21 mouse cellular contexts compared by ENCODE assay signal in the genomic region with DNA sequence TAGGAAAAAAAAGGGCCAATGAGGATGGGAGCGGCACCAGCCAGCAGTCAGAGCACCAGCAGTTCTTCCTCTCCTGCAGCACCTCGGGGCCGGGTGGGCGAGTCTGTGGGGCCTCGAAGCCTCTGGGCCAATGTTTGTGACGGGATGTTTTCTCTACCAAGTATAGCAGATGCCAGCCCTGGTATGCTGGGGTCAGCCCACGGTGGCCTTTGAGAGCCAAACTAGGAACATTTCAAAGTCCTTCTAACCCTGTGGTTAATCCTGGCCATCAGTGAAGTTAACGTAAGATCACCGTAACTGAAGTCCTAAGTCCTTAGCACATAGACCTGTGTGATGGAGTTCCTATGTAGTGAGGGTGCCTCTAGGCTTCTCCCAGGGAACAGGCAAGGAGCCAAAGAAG. TPM values are rescaled to one million over a fixed set of nuclear protein-coding genes. Genes with fewer than 3 reads are reported as not detected.
"Had no signal": no experiment of that assay in that cellular context is flagged by ENCODE, and none has a peak within 500 bp of the region (broad histone marks: within the 10 kb centered on the region; RNA-seq: fewer than 3 reads in every experiment).

No protein-coding gene starts in this region.

- H3K9me3 ChIP-seq: liver, embryonic 13.5 days; midbrain, embryonic 12.5 days; neural tube, embryonic 13.5 days had no signal

- H3K4me2 ChIP-seq: liver, embryonic 13.5 days; midbrain, embryonic 12.5 days; neural tube, embryonic 13.5 days had no signal

- H3K4me3 ChIP-seq: layer of hippocampus, adult 2 months; liver, embryonic 13.5 days; midbrain, embryonic 12.5 days; myocyte; neural tube, embryonic 13.5 days had no signal

- DNase-seq: kidney, adult 9 months; kidney, postnatal 25 days; layer of hippocampus, adult 9-11 months; liver, embryonic 13.5 days; lung, adult 2 months; lung, postnatal 14 days; lung, postnatal 4 days; right cerebral cortex, adult 18-20 months; right cerebral cortex, postnatal 14 days; right cerebral cortex, postnatal 4 days; thymus, adult 2 months; thymus, postnatal 14 days; thymus, postnatal 4 days had no signal

- H3K36me3 ChIP-seq: liver, embryonic 13.5 days; midbrain, embryonic 12.5 days; neural tube, embryonic 13.5 days had no signal

- ATAC-seq: midbrain, embryonic 16.5 days had no signal

- H3K27ac ChIP-seq: kidney, postnatal 0 days; layer of hippocampus, adult 2 months; liver, embryonic 13.5 days; midbrain, embryonic 12.5 days; neural tube, embryonic 13.5 days; stomach, postnatal 0 days had no signal

- H3K27me3 ChIP-seq: neural tube, embryonic 13.5 days had no signal

- H3K9ac ChIP-seq: liver, embryonic 13.5 days; midbrain, embryonic 12.5 days; neural tube, embryonic 13.5 days had no signal

RNA-seq across cellular contexts. Expression of gene Paqr5, which starts 54.6 kb away (rescaled TPM):
- total RNA-seq: liver, adult 2 months had no signal
